Mouse (Mus musculus) CH12.LX (cell line): ENCODE results near the gene Nup188.

ENCODE experiments used
- CHD1 ChIP-seq: IDR thresholded peaks from 2 replicates; pipeline ENCODE4 v1.6.1; 2012; ENCODE audit warnings: low read depth, low read length, improper control_type of control experiment, inconsistent platforms
- CTCF ChIP-seq, 2 experiments: IDR thresholded peaks in 1 of 2; conservative IDR thresholded peaks in 1 of 2; 2 replicates each; pipeline ENCODE4 v1.5.1; 2011 to 2012; ENCODE audit warnings: low read depth in 2 of 2, low read length in 2 of 2, improper control_type of control experiment in 1 of 2, inconsistent platforms in 1 of 2, mild to moderate bottlenecking in 1 of 2, moderate library complexity in 1 of 2
- EP300 ChIP-seq: IDR thresholded peaks from 2 replicates; pipeline ENCODE4 v1.6.1; 2011; ENCODE audit warnings: low read length, improper control_type of control experiment
- HCFC1 ChIP-seq: IDR thresholded peaks from 2 replicates; pipeline ENCODE4 v1.6.1; 2012; ENCODE audit warnings: low read depth, mild to moderate bottlenecking, inconsistent platforms, low read length, improper control_type of control experiment
- KAT2A ChIP-seq: IDR thresholded peaks from 2 replicates; pipeline ENCODE4 v1.6.1; 2012; ENCODE audit warnings: low read length, improper control_type of control experiment, inconsistent platforms; ENCODE audit not compliant: insufficient replicate concordance
- MAFK ChIP-seq: IDR thresholded peaks from 2 replicates; pipeline ENCODE4 v1.6.1; 2011; ENCODE audit warnings: low read length, improper control_type of control experiment; ENCODE audit not compliant: insufficient replicate concordance
- MAX ChIP-seq: IDR thresholded peaks from 2 replicates; pipeline ENCODE4 v1.6.1; 2011; ENCODE audit warnings: low read length, improper control_type of control experiment
- PAX5 ChIP-seq: IDR thresholded peaks from 2 replicates; pipeline ENCODE4 v1.6.1; 2012; ENCODE audit warnings: low read length, inconsistent platforms, mixed read lengths
- POLR2A ChIP-seq: IDR thresholded peaks from 2 replicates; pipeline ENCODE4 v1.6.1; 2011; ENCODE audit warnings: low read depth, mild to moderate bottlenecking, improper control_type of control experiment, low read length
- POLR2AphosphoS2 ChIP-seq: IDR thresholded peaks from 2 replicates; pipeline ENCODE4 v1.6.1; 2011; ENCODE audit warnings: low read depth, low read length, improper control_type of control experiment
- RCOR1 ChIP-seq: conservative IDR thresholded peaks from 2 replicates; pipeline ENCODE4 v1.6.1; 2012; ENCODE audit warnings: low read depth, mild to moderate bottlenecking, inconsistent platforms, low read length, improper control_type of control experiment
- TBP ChIP-seq: conservative IDR thresholded peaks from 2 replicates; pipeline ENCODE4 v1.6.1; 2011; ENCODE audit warnings: low read depth, low read length, improper control_type of control experiment
- ZC3H11A ChIP-seq: IDR thresholded peaks from 2 replicates; pipeline ENCODE4 v1.6.1; 2012; ENCODE audit warnings: low read depth, mild to moderate bottlenecking, inconsistent platforms, low read length, improper control_type of control experiment
- ZKSCAN1 ChIP-seq: IDR thresholded peaks from 2 replicates; pipeline ENCODE4 v1.6.1; 2012; ENCODE audit warnings: low read depth, inconsistent platforms, low read length, improper control_type of control experiment, borderline replicate concordance

- TF ChIP-seq CTCF (conservative IDR thresholded peaks at IDR 0.05 in 1 of 2, IDR thresholded peaks at IDR 0.05 in 1 of 2; ENCODE audit: low read depth in 2 of 2, low read length in 2 of 2) (no peak), RCOR1 (no peak), HCFC1 (no peak), MAFK (no peak), POLR2A (no peak), TBP (no peak), MAX (no peak), CHD1 (no peak), ZKSCAN1 (no peak), ZC3H11A (no peak), EP300 (no peak), POLR2AphosphoS2 (no peak), PAX5 (no peak), KAT2A (no peak)
Measured at GRCm38 (mm10) chr2:30265767-30266253, 20.4 kb upstream of the Nup188 start, which contains the start of gene Phyhd1.
